Mouse (Mus musculus) B cell, adult 2 months (primary cell): Measurements from ENCODE around the gene Pola2.

Source experiments
- DNase-seq, 2 experiments: peaks; one replicate each; pipeline ENCODE4 v3.0.0; 2022

The Pola2 gene

GRCm38 (mm10) chr19:5935691-5936090, 28.3 kb downstream of the Pola2 start:
- no peak for DNase-seq

- DNase-seq: no peak
These were observed 28.7 kb downstream of the Pola2 start for GRCm38 (mm10) chr19:5935266-5935665.

- DNase-seq: no peak
These were observed 34.1 kb downstream of the Pola2 start for GRCm38 (mm10) chr19:5929634-5930596.

DNA sequence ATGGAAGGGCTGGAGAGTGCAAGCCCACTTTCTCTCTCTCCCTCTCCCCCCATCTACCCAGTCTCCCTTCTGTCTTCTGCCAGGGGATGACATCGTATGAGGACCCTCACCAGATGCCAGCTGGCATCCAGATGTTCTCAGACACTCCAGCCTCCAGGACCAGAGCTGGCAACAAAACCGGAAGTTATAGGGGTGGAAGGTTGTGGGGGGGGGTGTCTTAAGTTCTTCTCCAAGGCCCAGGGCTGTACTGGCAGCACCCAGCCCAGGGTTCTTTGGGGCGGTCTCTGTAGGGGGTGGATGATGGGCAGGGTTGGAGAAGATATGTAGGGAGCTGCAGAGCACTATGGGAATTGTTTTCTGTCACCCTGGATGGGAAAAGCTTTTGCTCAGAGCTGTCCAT, 35.5 kb downstream of the Pola2 start:
- DNase-seq: no peak

- DNase-seq: no peak
These were observed 35.9 kb downstream of the Pola2 start for GRCm38 (mm10) chr19:5928104-5928503.

- no peak for DNase-seq
These were observed 36.5 kb downstream of the Pola2 start for GRCm38 (mm10) chr19:5927532-5927931.

- DNase-seq: no peak
These were observed 37.0 kb downstream of the Pola2 start for GRCm38 (mm10) chr19:5927026-5927425.

DNA sequence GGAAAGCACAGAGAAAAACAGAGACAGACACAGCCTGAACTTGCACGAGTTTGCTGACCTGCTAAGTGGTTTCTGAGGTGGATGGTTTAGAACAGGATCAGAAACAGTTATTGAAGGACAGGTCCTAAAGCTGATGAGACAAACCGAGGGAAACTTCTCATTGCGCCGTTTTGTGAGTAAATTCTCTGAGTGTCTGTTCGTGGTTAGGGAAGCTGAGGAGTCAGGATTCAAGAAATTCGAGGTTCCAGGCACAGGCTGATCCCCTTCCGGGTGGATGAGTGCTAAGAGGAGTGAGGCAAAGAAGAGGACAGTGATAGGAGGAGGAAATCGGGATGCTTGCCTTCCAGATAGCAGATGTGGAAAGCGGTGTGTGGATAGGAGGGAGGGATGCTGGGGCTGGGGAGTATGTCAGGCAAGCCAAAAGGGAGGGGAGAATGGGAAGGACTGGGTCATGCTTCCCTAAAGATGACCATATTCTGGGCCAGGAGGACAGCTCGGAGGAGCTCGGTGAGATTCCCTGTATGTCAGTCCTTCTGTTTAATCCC, 38.6 kb downstream of the Pola2 start:
- no peak for DNase-seq

DNA sequence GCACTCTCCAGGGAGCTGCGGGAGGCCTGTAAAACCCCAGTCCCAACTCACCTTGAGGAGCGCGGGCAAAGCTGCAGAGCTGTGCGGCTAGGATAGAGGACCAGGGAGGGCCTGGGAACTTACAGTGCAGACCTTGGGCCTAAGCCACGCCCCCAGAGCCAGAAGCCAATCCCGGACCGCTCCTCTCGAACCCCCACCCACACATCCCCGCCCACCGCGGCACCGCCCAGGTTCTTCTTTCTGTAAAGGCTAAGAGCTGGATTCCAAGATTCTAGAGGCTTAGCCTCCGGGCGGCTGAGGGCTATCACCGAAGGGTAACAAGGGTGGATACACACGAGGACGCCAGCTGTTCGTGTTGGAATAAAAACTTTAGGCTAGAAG, 39.3 kb downstream of the Pola2 start, which contains the start of gene Cdc42ep2:
TSS of gene Cdc42ep2 (minus strand) at position 104 of the 381 bp plus-strand sequence.
- DNase-seq: peak; percentile 95 to 96

GRCm38 (mm10) chr19:5923990-5924712, 39.9 kb downstream of the Pola2 start:
- peak; percentile 87 to 88 for DNase-seq

- DNase-seq: no peak
These were observed 41.0 kb downstream of the Pola2 start for GRCm38 (mm10) chr19:5922963-5923362.

DNA sequence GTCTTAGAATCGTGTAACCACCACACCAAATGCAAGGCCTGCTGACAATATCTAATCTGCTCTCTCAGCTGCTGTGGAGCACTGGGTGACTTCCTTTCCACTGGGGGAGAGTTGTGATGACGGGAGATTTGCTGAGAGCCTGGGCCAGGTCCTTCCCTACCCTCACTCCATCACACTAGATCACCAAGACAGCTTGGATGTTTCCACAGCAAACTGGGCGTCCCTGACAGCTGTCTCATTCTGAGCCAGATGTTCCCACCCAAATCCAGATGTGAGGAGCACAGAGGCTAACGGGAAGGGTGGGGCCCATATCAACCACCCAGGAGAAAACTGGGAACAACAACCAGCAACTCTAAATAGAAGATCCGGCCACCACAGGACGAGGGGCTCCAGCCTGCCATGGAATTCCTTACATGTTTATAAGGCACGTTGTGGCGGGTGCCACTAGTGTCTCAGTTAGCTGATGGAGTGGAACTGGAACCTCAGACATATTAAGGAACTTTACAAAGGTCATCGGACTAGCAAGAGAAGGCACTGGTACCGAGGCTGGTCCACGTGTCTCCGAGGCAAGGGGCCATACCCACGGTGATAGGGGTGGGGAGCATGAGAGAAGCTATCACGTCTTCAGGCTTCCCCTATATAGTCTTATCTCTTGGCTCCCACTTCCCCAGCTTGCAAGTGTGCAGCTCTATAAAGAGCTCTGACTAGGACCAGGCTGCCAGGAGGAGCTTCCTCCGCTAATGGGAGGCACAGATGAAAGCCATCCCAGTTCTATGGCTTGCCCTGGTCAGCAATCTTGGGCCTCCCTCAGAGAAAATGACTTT, 41.7 kb downstream of the Pola2 start:
- no peak for DNase-seq

DNA sequence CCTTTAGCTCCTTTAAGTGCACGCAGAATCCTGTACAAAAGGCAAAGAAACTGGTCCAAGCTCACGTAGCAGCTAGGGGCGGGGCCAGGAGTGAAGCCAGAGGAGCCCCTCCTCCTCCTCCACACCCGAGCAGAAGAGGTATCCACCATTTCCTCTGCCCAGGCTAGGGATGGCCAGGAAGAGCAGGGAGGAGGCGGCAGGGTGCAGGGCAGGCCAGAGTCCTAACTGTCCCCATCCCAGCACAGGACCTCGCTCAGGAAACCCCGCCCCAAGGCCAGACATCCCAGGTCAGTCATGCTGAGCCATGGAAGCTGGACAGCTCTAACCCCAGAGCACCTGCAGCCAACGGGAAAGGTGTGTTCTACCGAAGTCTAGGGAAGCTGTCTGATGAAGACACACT, 42.3 kb downstream of the Pola2 start:
- no peak for DNase-seq

- DNase-seq: no peak
These were observed 50.8 kb downstream of the Pola2 start, which contains the start of gene Dpf2 for GRCm38 (mm10) chr19:5913007-5913719. Dpf2 (minus strand) TSS chr19:5913010.

GRCm38 (mm10) chr19:5912103-5913006, 51.6 kb downstream of the Pola2 start:
- peak; percentile 97 for DNase-seq

DNA sequence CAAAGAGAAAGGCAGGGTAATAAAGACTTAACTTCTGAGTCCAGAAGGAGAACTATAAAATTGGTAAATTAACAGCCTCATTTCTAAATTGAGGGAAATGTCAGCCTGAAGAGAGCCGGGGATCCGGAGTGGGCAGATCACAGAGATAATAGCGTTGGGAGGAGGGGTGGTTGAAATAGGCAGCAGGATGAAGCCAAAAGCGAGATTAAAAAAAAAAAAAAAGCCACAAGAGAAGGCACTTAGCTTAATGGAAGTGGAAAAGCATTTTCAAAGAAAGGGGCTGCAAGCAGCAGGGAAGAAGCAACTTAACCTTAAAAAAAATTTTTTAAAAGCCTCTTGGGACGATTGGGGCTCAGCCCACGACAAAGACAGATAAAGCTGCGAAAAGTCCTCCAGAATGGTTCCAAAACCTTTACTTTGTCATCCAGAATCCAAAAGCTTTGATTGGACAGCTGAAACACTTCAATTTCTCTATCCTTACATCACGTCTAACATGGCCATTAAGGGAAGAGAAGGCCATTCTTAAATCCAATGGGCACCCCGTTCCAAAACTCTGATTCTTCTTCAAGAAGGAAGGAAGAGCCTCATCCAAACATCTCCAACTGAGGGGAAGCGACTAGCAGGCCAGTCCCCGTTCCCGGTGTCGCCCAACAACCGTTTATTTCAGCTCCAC, 52.4 kb downstream of the Pola2 start:
- DNase-seq: no peak

DNA sequence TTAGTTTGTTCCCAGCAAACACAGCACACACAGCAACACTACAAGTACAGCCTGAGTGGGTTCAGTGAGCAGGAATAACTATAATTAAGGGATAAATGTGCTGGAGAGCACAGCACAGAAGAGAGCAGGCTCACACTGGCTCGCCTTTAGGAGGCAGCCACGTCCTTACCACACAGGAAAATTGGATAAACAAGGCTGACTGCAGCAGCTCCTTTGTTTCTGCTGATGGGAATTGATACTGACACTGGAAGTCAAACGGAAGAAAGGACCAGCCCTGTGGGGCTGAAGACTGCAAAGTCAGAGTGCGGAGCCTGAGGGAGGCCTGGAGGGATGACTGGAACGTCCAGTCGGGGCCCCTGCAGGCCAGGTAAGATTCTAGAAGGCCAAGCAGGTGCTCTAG, 53.8 kb downstream of the Pola2 start:
- no peak for DNase-seq

- no peak for DNase-seq
These were observed 56.7 kb downstream of the Pola2 start for GRCm38 (mm10) chr19:5907275-5907674.

- peak; percentile 82 to 86 for DNase-seq
These were observed 69.9 kb downstream of the Pola2 start, which contains the start of gene Tigd3 for GRCm38 (mm10) chr19:5894002-5894678. Tigd3 (minus strand) TSS chr19:5894149.
